Mouse (Mus musculus): ENCODE data around the gene Hspa2. TPM values are rescaled to one million over a fixed set of nuclear protein-coding genes. Genes with fewer than 3 reads are reported as not detected.

Gene Hspa2
- polyA plus RNA-seq, 2 experiments, result 1.3 to 1.9 TPM

DNA sequence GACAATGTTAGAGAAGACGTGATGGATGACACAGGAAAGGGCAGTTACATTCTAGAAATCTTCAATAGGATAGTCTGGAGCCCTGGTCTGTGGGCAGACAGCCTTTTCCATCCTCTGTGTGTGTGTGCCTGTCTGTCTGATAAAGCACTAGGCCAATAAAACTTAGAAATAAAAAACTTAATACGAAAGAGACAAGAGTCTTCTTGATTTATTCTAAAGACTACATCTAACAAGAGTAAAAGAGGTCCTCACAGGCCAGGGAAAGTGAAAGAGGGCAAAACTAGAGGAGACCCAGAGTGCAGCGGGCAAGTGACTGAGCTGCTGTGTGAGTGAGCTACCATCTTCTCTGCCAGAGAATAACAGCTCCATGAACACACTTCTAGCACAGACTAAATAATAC is 37.7 kb upstream of the Hspa2 start:
- WGBS (ENCODE audit: insufficient replicate concordance), result 60% methylated on average over 3 of the region's 3 CpGs
- peaks cover 40 to 46% of the 10 kb centered on the region in 2 experiments for H3K4me1 ChIP-seq (replicated peaks; ENCODE audit: control insufficient read depth in 2 of 2, insufficient read depth in 2 of 2, low read length in 1 of 2)
- no peaks in the 10 kb centered on the region for H3K9me3 ChIP-seq (ENCODE audit: control insufficient read depth, low read length)
- ATAC-seq (ENCODE audit: insufficient read depth), result no peak
- H3K9ac ChIP-seq (replicated peaks), result no peak overlapping the region; the same call in 1 of the 2 replicates
- H3K27me3 ChIP-seq (ENCODE audit: control insufficient read depth, insufficient read depth, low read length), result no peaks in the 10 kb centered on the region
- TF ChIP-seq CTCF (IDR thresholded peaks at IDR 0.05; ENCODE audit: low read depth), result no peak
- no peak for TF ChIP-seq EP300 (IDR thresholded peaks at IDR 0.05; ENCODE audit: low read depth)
- H3K4me3 ChIP-seq (ENCODE audit: insufficient read depth in 1 of 2, low read depth in 2 of 2, low read length in 2 of 2), result no peak overlapping the region
- H3K27ac ChIP-seq, result peak overlapping the region; percentile 35
- peak overlapping the region; percentile 99 for H3K4me2 ChIP-seq (ENCODE audit: low read depth)
- H3K36me3 ChIP-seq (replicated peaks; ENCODE audit: control insufficient read depth, insufficient read depth, low read depth), result no peaks in the 10 kb centered on the region
- no peak for DNase-seq (ENCODE audit: low read depth in 3 of 3, low spot score in 3 of 3)

DNA sequence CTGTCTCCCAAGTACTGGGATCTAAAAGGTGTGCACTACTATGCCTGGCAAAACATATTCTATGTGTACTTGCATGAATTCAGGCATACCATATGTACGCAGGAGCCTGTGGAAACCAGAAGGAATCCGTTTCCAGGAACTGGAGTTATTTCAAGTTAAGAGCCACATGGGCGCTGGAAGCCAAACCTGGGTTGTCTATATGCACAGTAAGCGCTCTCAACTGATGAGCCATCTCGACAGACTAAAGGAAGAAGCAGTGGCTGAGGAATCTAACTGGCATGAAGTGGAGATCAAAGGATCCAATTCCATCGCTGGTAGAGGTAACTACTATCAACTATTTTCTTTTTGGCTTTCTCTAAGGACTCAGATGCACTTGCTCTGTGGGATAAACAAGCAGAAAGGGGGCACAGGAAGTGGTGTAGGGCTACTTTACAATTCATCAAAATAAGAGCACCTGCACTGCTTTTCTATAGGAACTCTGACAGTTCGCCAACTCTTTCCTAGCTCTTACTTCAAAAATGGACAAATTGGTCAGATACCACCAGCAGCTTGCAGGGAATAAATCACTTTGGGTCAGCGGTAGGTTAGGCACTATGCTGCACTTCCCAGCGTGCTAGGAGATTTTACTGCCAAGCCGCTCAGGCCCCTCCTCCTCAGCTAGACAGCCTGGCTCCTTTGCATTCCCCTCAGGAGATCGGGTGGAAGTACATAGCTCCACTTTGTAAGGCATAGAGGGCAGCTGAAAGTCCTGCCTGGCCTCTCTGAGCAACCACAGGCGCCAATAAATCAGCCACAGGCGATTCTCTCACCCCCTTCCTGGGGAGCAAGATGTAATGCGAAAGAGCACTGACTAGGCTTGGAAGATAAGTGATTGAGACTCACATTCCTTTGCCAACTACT is 36.6 kb upstream of the Hspa2 start:
- Histone ChIP-seq H3K27me3 (ENCODE audit: control insufficient read depth, insufficient read depth, low read length) (no peaks in the 10 kb centered on the region), H3K27ac (peak overlapping the region; percentile 77), H3K36me3 (replicated peaks; ENCODE audit: control insufficient read depth, insufficient read depth, low read depth) (no peaks in the 10 kb centered on the region), H3K9ac (replicated peaks) (peak overlapping the region; percentile 99), H3K4me1 (replicated peaks; ENCODE audit: control insufficient read depth in 2 of 2, insufficient read depth in 2 of 2, low read length in 1 of 2) (peaks cover 38 to 48% of the 10 kb centered on the region in 2 experiments), H3K4me3 (ENCODE audit: insufficient read depth in 1 of 2, low read depth in 2 of 2, low read length in 2 of 2) (peak overlapping the region; percentile 36 to 98), H3K9me3 (ENCODE audit: control insufficient read depth, low read length) (no peaks in the 10 kb centered on the region), H3K4me2 (ENCODE audit: low read depth) (peak overlapping the region; percentile 99)
- DNase-seq (ENCODE audit: low read depth in 3 of 3, low spot score in 3 of 3), result no peak
- no peak for TF ChIP-seq CTCF (IDR thresholded peaks at IDR 0.05; ENCODE audit: low read depth)
- TF ChIP-seq EP300 (IDR thresholded peaks at IDR 0.05; ENCODE audit: low read depth), result no peak
- WGBS (ENCODE audit: insufficient replicate concordance), result 18% methylated on average over 14 of the region's 14 CpGs
- ATAC-seq (ENCODE audit: insufficient read depth), result no peak

- Histone ChIP-seq H3K4me1 (replicated peaks; ENCODE audit: control insufficient read depth in 2 of 2, insufficient read depth in 2 of 2, low read length in 1 of 2) (peaks cover 40 to 46% of the 10 kb centered on the region in 2 experiments), H3K27me3 (ENCODE audit: control insufficient read depth, insufficient read depth, low read length) (no peaks in the 10 kb centered on the region)
- WGBS (ENCODE audit: insufficient replicate concordance), result 5% methylated on average over 9 of the region's 9 CpGs
These were observed 35.7 kb upstream of the Hspa2 start for GRCm38 (mm10) chr12:76368201-76368789.

GRCm38 (mm10) chr12:76368790-76369205 is 35.2 kb upstream of the Hspa2 start:
- ATAC-seq (ENCODE audit: insufficient read depth) (peak; percentile 42), DNase-seq (ENCODE audit: low read depth in 3 of 3, low spot score in 3 of 3) (peak in 2 of 3 experiments; percentile 42 to 62)
- peaks cover 37 to 44% of the 10 kb centered on the region in 2 experiments for H3K4me1 ChIP-seq (replicated peaks; ENCODE audit: control insufficient read depth in 2 of 2, insufficient read depth in 2 of 2, low read length in 1 of 2)
- peak overlapping the region; percentile 90 to 98 for H3K4me3 ChIP-seq (ENCODE audit: insufficient read depth in 1 of 2, low read depth in 2 of 2, low read length in 2 of 2)
- H3K4me2 ChIP-seq (ENCODE audit: low read depth), result peak overlapping the region; percentile 99
- TF ChIP-seq EP300 (IDR thresholded peaks at IDR 0.05; ENCODE audit: low read depth), result no peak
- no peak for TF ChIP-seq CTCF (IDR thresholded peaks at IDR 0.05; ENCODE audit: low read depth)
- no peaks in the 10 kb centered on the region for H3K36me3 ChIP-seq (replicated peaks; ENCODE audit: control insufficient read depth, insufficient read depth, low read depth)
- no peaks in the 10 kb centered on the region for H3K27me3 ChIP-seq (ENCODE audit: control insufficient read depth, insufficient read depth, low read length)
- WGBS (ENCODE audit: insufficient replicate concordance), result under 1% methylated on average over 26 of the region's 26 CpGs
- no peaks in the 10 kb centered on the region for H3K9me3 ChIP-seq (ENCODE audit: control insufficient read depth, low read length)
- peak overlapping the region; percentile 77 for H3K27ac ChIP-seq
- peak overlapping the region; percentile 99 for H3K9ac ChIP-seq (replicated peaks)

More at GRCm38 (mm10) chr12:76368201-76368789, 35.7 kb upstream of the Hspa2 start:
- Histone ChIP-seq H3K4me3 (ENCODE audit: insufficient read depth in 1 of 2, low read depth in 2 of 2, low read length in 2 of 2) (peak overlapping the region; percentile 90 to 98), H3K4me2 (ENCODE audit: low read depth) (peak overlapping the region; percentile 99), H3K9me3 (ENCODE audit: control insufficient read depth, low read length) (no peaks in the 10 kb centered on the region), H3K27ac (peak overlapping the region; percentile 77), H3K9ac (replicated peaks) (peak overlapping the region; percentile 99), H3K36me3 (replicated peaks; ENCODE audit: control insufficient read depth, insufficient read depth, low read depth) (no peaks in the 10 kb centered on the region)
- TF ChIP-seq EP300 (IDR thresholded peaks at IDR 0.05; ENCODE audit: low read depth) (no peak), CTCF (IDR thresholded peaks at IDR 0.05; ENCODE audit: low read depth) (no peak)
- no peak for DNase-seq (ENCODE audit: low read depth in 3 of 3, low spot score in 3 of 3)
- ATAC-seq (ENCODE audit: insufficient read depth), result no peak
